Mouse (Mus musculus): ENCODE results near the gene Hsd11b1. TPM values are rescaled to one million over a fixed set of nuclear protein-coding genes. Genes with fewer than 3 reads are reported as not detected.

The Hsd11b1 gene
- polyA plus RNA-seq, 1 experiment from 2014 or later: 0.22 TPM

GRCm38 (mm10) chr1:193172991-193173809 lies 90.7 kb downstream of the Hsd11b1 start:
- no peaks in the 10 kb centered on the region for H3K36me3 ChIP-seq (ENCODE audit: control insufficient read depth, insufficient read depth, low read length)
- peak overlapping the region; percentile 82 for H3K4me2 ChIP-seq (ENCODE audit: low read length)
- H3K9ac ChIP-seq (replicated peaks; ENCODE audit: low read length): peak overlapping the region; percentile 67
- DNase-seq (peak; percentile 100), ATAC-seq (ENCODE audit: low FRiP score, low TSS enrichment) (peak; percentile 99)
- H3K9me3 ChIP-seq (ENCODE audit: control insufficient read depth, low read length): no peaks in the 10 kb centered on the region
- peaks cover 28% of the 10 kb centered on the region for H3K4me1 ChIP-seq (ENCODE audit: control insufficient read depth, insufficient read depth, low read length)
- no peaks in the 10 kb centered on the region for H3K27me3 ChIP-seq (ENCODE audit: control insufficient read depth, insufficient read depth, low read length)
- under 1% methylated on average over 48 of the region's 48 CpGs for WGBS
- peak overlapping the region; percentile 85 for H3K27ac ChIP-seq (replicated peaks; ENCODE audit: low read depth, low read length)
- peak overlapping the region; percentile 54 for H3K4me3 ChIP-seq (replicated peaks; ENCODE audit: low read depth, low read length)

Other genes with a start within 250 kb of the Hsd11b1 start
- gene Syt14, start 228.3 kb downstream of the Hsd11b1 start, polyA plus RNA-seq (2014; fragmentation: Nextera tagmentation; extraction: Ambion mirVana): 10.9 and 12.4 TPM in 2 replicates
- 7.5 and 10.0 TPM in 2 replicates for gene Diexf, start 133.8 kb downstream of the Hsd11b1 start, polyA plus RNA-seq (2014; fragmentation: Nextera tagmentation; extraction: Ambion mirVana)
- 0.53 and 0.92 TPM in 2 replicates for gene Irf6, start 111.0 kb downstream of the Hsd11b1 start, polyA plus RNA-seq (2014; fragmentation: Nextera tagmentation; extraction: Ambion mirVana)
- 10.4 and 15.4 TPM in 2 replicates for gene A130010J15Rik, start 96.0 kb downstream of the Hsd11b1 start, polyA plus RNA-seq (2014; fragmentation: Nextera tagmentation; extraction: Ambion mirVana)
- gene Traf3ip3, start 62.4 kb downstream of the Hsd11b1 start, polyA plus RNA-seq (2014; fragmentation: Nextera tagmentation; extraction: Ambion mirVana): 0.32 and 1.4 TPM in 2 replicates
- gene Lamb3, start 56.4 kb downstream of the Hsd11b1 start, polyA plus RNA-seq (2014; fragmentation: Nextera tagmentation; extraction: Ambion mirVana): 0.15 and 0.30 TPM in 2 replicates
- gene G0s2, start 9.1 kb upstream of the Hsd11b1 start, polyA plus RNA-seq (2014; fragmentation: Nextera tagmentation; extraction: Ambion mirVana): 5.7 and 7.4 TPM in 2 replicates
- 46.0 and 47.7 TPM in 2 replicates for gene Camk1g, start 106.2 kb upstream of the Hsd11b1 start, polyA plus RNA-seq (2014; fragmentation: Nextera tagmentation; extraction: Ambion mirVana)

Data from midbrain, embryonic 14.5 days (tissue).